Mouse (Mus musculus): ENCODE data around the gene Smim12. TPM values are rescaled to one million over a fixed set of nuclear protein-coding genes. Genes with fewer than 3 reads are reported as not detected.
A peak's percentile ranks its signal among the peaks of the same experiment; 100 is the strongest.

The Smim12 gene
- 57.9 and 60.3 TPM in 2 replicates for polyA plus RNA-seq (2015; fragmentation: Nextera tagmentation; extraction: Ambion mirVana)

- peaks cover 18% of the 10 kb centered on the region for H3K36me3 ChIP-seq
- peak within 1 kb of the TSS; percentile 94 for H3K9ac ChIP-seq
- under 1% methylated on average over 29 of the region's 29 CpGs for WGBS
- H3K4me3 ChIP-seq, result peak within 1 kb of the TSS; percentile 97
- peak; percentile 95 for ATAC-seq (ENCODE audit: low read depth)
- no peaks in the 10 kb centered on the region for H3K9me3 ChIP-seq
- peaks cover 15% of the 10 kb centered on the region for H3K4me1 ChIP-seq (replicated peaks)
- H3K27ac ChIP-seq (replicated peaks), result peak within 1 kb of the TSS; percentile 53; the same call in 1 of the 2 replicates
- peak within 1 kb of the TSS; percentile 98 for H3K4me2 ChIP-seq
- H3K27me3 ChIP-seq, result 0 out of 2 replicates have a peak, but pooled peaks cover 3% of the 10 kb centered on the region
Observed at GRCm38 (mm10) chr4:127243552-127243951, at the start of gene Smim12. Gene Smim12 (plus strand): TSS chr4:127243784.

- Histone ChIP-seq H3K9ac (no peak overlapping the region), H3K4me3 (no peak overlapping the region), H3K27me3 (no peaks in the 10 kb centered on the region), H3K4me2 (no peak overlapping the region), H3K9me3 (no peaks in the 10 kb centered on the region), H3K4me1 (replicated peaks) (peaks cover 28% of the 10 kb centered on the region), H3K36me3 (peaks cover 11% of the 10 kb centered on the region), H3K27ac (replicated peaks) (no peak overlapping the region)
- ATAC-seq (ENCODE audit: low read depth), result no peak
- 76% methylated on average over 25 of the region's 25 CpGs for WGBS
Observed at GRCm38 (mm10) chr4:127194477-127195269, 48.9 kb upstream of the Smim12 start.

GRCm38 (mm10) chr4:127198609-127199008, 45.0 kb upstream of the Smim12 start:
- Histone ChIP-seq H3K4me1 (replicated peaks) (peaks cover 20% of the 10 kb centered on the region), H3K27ac (replicated peaks) (no peak overlapping the region), H3K27me3 (no peaks in the 10 kb centered on the region), H3K9me3 (no peaks in the 10 kb centered on the region), H3K9ac (no peak overlapping the region), H3K4me3 (no peak overlapping the region), H3K4me2 (no peak overlapping the region), H3K36me3 (peaks cover 17% of the 10 kb centered on the region)
- 34% methylated on average over 6 of the region's 6 CpGs for WGBS
- no peak for ATAC-seq (ENCODE audit: low read depth)

DNA sequence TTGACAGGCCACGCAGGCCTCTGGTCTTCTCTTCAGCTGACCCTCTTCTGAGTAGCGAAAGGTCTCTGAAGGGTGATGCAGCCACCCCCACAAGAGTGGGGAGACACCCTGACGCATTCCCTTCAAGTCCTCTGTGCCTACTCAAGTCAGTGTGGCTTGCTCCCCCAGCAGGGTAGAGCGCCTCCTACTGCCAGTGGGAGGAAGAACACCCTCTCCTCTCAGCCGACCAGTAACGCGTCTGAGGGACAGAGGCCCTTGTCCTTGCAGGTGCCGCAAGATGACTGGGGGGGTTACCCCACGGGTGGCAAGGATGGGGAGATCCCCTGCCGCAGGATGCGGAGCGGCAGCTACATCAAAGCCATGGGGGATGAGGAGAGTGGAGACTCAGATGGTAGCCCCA, 44.2 kb upstream of the Smim12 start:
- 68% methylated on average over 12 of the region's 12 CpGs for WGBS
- H3K27me3 ChIP-seq, result no peaks in the 10 kb centered on the region
- no peaks in the 10 kb centered on the region for H3K9me3 ChIP-seq
- peaks cover 12% of the 10 kb centered on the region for H3K4me1 ChIP-seq (replicated peaks)
- no peak overlapping the region for H3K27ac ChIP-seq (replicated peaks)
- ATAC-seq (ENCODE audit: low read depth), result no peak
- H3K4me3 ChIP-seq, result no peak overlapping the region
- H3K36me3 ChIP-seq, result peaks cover 19% of the 10 kb centered on the region
- H3K9ac ChIP-seq, result no peak overlapping the region
- H3K4me2 ChIP-seq, result no peak overlapping the region

DNA sequence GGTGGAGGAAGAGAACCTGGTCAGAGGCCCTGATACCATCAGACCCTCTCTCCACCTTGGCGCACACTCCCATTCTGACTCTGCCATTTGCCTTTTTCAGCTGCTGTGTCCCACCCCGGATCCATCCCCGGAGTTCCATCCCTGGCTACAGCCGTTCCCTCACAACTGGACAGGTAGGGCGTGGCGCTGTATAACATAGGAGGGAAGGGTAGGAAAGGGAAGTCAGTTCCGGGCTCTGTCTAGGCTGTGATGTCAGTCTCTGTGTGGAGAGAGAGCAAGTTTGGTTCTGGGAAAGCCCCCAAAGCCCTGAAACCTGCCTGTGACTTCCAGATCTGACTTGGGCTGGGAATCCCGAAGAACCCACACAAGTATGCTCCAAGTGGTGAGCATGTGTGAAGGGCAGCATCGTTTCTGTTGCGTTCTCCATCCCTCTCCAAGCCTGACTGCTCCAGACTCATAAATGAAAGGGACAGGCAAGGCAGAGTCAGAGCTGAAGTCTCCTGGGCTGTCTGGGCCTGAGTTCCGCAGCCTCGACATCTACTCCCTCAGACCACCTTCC, 43.3 kb upstream of the Smim12 start:
- Histone ChIP-seq H3K4me2 (no peak overlapping the region), H3K27ac (replicated peaks) (no peak overlapping the region), H3K27me3 (no peaks in the 10 kb centered on the region), H3K4me1 (replicated peaks) (peaks cover 8% of the 10 kb centered on the region), H3K9me3 (no peaks in the 10 kb centered on the region), H3K36me3 (peaks cover 20% of the 10 kb centered on the region), H3K4me3 (no peak overlapping the region), H3K9ac (no peak overlapping the region)
- no peak for ATAC-seq (ENCODE audit: low read depth)
- WGBS, result 90% methylated on average over 12 of the region's 12 CpGs

GRCm38 (mm10) chr4:127200769-127201617, 42.6 kb upstream of the Smim12 start:
- Histone ChIP-seq H3K4me2 (no peak overlapping the region), H3K4me1 (replicated peaks) (peaks cover 8% of the 10 kb centered on the region), H3K36me3 (peaks cover 15% of the 10 kb centered on the region; the same call in 1 of the 2 replicates), H3K9ac (no peak overlapping the region), H3K4me3 (no peak overlapping the region), H3K9me3 (no peaks in the 10 kb centered on the region), H3K27me3 (no peaks in the 10 kb centered on the region), H3K27ac (replicated peaks) (no peak overlapping the region)
- no peak for ATAC-seq (ENCODE audit: low read depth)
- WGBS, result 67% methylated on average over 13 of the region's 13 CpGs

DNA sequence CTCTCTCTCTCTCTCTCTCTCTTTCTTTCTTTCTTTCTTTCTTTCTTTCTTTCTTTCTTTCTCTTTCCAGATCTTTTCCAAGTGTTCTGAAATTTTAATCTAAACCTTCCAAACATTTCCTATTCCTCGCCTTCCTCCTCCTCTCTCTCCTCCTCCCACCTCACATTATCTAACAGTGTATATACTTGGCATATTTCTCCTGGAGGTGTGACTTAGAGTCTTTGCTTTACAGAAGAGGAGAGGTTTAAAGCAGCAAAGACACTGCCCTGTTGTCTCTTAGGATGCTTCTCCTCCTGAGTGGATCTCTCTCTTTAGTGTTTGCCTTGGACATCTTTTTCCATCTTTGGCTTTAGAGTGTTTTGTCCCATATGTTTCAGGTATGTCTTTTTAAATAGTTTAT, 40.5 kb upstream of the Smim12 start:
- Histone ChIP-seq H3K36me3 (peaks cover 15% of the 10 kb centered on the region; the same call in 1 of the 2 replicates), H3K4me1 (replicated peaks) (peaks cover 8% of the 10 kb centered on the region), H3K27me3 (no peaks in the 10 kb centered on the region), H3K9me3 (no peaks in the 10 kb centered on the region), H3K4me3 (no peak overlapping the region), H3K27ac (replicated peaks) (no peak overlapping the region), H3K4me2 (no peak overlapping the region), H3K9ac (no peak overlapping the region)
- ATAC-seq (ENCODE audit: low read depth), result no peak
- WGBS, result 83% methylated on average over 1 of the region's 1 CpGs

- Histone ChIP-seq H3K4me1 (replicated peaks) (peaks cover 33% of the 10 kb centered on the region), H3K9ac (no peak overlapping the region), H3K4me3 (no peak overlapping the region), H3K4me2 (no peak overlapping the region), H3K9me3 (no peaks in the 10 kb centered on the region), H3K27me3 (peaks cover 19% of the 10 kb centered on the region), H3K36me3 (0 out of 2 replicates have a peak, but pooled peaks cover 3% of the 10 kb centered on the region), H3K27ac (replicated peaks) (peak overlapping the region; percentile 75)
- ATAC-seq (ENCODE audit: low read depth), result 0 out of 2 replicates have a peak, but pooled peaks have one; percentile 28
- WGBS, result 45% methylated on average over 9 of the region's 9 CpGs
Observed at GRCm38 (mm10) chr4:127211318-127211717, 32.3 kb upstream of the Smim12 start.

- peaks cover 19% of the 10 kb centered on the region for H3K27me3 ChIP-seq
- H3K4me1 ChIP-seq (replicated peaks), result peaks cover 36% of the 10 kb centered on the region
- WGBS, result 19% methylated on average over 28 of the region's 28 CpGs
- H3K36me3 ChIP-seq, result 0 out of 2 replicates have a peak, but pooled peaks cover 3% of the 10 kb centered on the region
- H3K4me3 ChIP-seq, result peak overlapping the region; percentile 18; the same call in 1 of the 2 replicates
- H3K9ac ChIP-seq, result no peak overlapping the region
- H3K9me3 ChIP-seq, result no peaks in the 10 kb centered on the region
- no peak for ATAC-seq (ENCODE audit: low read depth)
- peak overlapping the region; percentile 27 for H3K4me2 ChIP-seq
- no peak overlapping the region for H3K27ac ChIP-seq (replicated peaks)
Observed at GRCm38 (mm10) chr4:127214510-127214909, 29.1 kb upstream of the Smim12 start.

DNA sequence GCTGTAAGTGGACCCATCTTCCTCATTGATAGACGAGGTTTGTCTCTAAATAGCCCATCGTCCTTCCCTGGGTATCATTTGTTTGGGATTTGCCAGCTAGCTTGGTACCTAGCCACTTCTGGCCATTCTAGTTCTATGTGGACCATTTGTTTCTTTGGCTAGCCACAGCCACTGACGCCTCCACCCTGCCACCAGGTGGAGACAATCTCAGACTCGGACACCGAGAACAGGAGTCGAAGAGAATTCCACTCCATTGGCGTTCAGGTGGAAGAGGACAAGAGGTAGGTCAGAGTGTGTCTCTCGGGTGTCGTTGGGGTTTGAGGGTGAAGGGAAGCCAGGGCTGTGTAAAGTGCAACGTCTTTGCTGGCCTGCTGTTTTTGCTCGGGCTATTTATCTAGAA, 28.5 kb upstream of the Smim12 start:
- Histone ChIP-seq H3K27me3 (peaks cover 19% of the 10 kb centered on the region), H3K4me3 (no peak overlapping the region), H3K9me3 (no peaks in the 10 kb centered on the region), H3K36me3 (0 out of 2 replicates have a peak, but pooled peaks cover 3% of the 10 kb centered on the region), H3K27ac (replicated peaks) (no peak overlapping the region), H3K9ac (no peak overlapping the region), H3K4me1 (replicated peaks) (peaks cover 36% of the 10 kb centered on the region), H3K4me2 (peak overlapping the region; percentile 27; the same call in 1 of the 2 replicates)
- 61% methylated on average over 11 of the region's 11 CpGs for WGBS
- ATAC-seq (ENCODE audit: low read depth), result no peak

DNA sequence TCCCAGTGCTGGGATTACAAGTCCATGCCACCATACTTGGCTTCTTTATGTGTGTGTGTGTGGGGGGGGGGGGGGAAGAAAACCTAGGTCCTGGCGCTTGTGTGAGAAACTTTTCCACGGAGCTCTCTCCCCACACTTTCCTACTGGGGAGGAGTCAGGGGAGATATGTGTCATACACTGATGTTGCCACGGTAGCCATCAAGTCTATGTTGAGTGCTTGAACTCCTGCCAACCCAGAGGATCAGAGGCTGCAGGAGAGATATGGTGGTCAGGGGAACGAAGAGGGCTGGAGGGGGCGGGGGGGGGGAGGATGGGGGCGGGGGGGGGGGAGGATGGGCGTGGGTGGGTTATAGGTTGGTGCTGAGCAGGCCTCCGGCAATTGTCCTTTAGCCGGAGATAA, 27.8 kb upstream of the Smim12 start:
- 59% methylated on average over 5 of the region's 9 CpGs for WGBS
- no peak for ATAC-seq (ENCODE audit: low read depth)
- H3K4me3 ChIP-seq, result no peak overlapping the region
- 0 out of 2 replicates have a peak, but pooled peaks cover 7% of the 10 kb centered on the region for H3K36me3 ChIP-seq
- H3K4me1 ChIP-seq (replicated peaks), result peaks cover 31% of the 10 kb centered on the region
- no peak overlapping the region for H3K27ac ChIP-seq (replicated peaks)
- no peak overlapping the region for H3K4me2 ChIP-seq
- no peaks in the 10 kb centered on the region for H3K9me3 ChIP-seq
- H3K9ac ChIP-seq, result no peak overlapping the region
- H3K27me3 ChIP-seq, result peaks cover 19% of the 10 kb centered on the region

Data from neural tube, embryonic 13.5 days (tissue).